Mouse (Mus musculus) adrenal gland, postnatal 36 days (tissue): ENCODE measurements around the gene Cntn1. TPM values are rescaled to one million over a fixed set of nuclear protein-coding genes. Genes with fewer than 3 reads are reported as not detected.

Source experiments
- total RNA-seq, 2 experiments: library from RNA; stranded (reverse); gene quantifications; 2 replicates each; pipeline ENCODE4 v1.2.3; 2021

The Cntn1 gene
- total RNA-seq, 2 experiments from 2014 or later, result 2.4 to 2.5 TPM

Other genes with a start within 250 kb of the Cntn1 start
- gene Smgc, start 212.9 kb upstream of the Cntn1 start, total RNA-seq, result not detected